Mouse (Mus musculus) effector memory CD4-positive, alpha-beta T cell, adult 7 months (primary cell): ENCODE measurements around the gene Mptx2. TPM values are rescaled to one million over a fixed set of nuclear protein-coding genes. Genes with fewer than 3 reads are reported as not detected.

Experiments
- polyA plus RNA-seq: library from polyadenylated mRNA; unstranded; fragments of 100-300 nt; shearing (Covaris generic); gene quantifications from one replicate; pipeline ENCODE4 v1.2.1, GENCODE M21; 2017

Gene Mptx2
- not detected for polyA plus RNA-seq

GRCm38 (mm10) chr1:173277677-173278076, at the start of gene Mptx2:
Gene Mptx2 (minus strand): TSS chr1:173277777.

GRCm38 (mm10) chr1:173265701-173266100, 11.9 kb downstream of the Mptx2 start, which contains the start of gene Olfr418:
Gene Olfr418 (plus strand): TSS chr1:173266001.

GRCm38 (mm10) chr1:173227081-173227480, 50.5 kb downstream of the Mptx2 start, which contains the start of gene Fcer1a:
Gene Fcer1a (minus strand): TSS chr1:173227214.

Other genes with a start within 250 kb of the Mptx2 start
- gene Olfr1408, start 140.4 kb downstream of the Mptx2 start, polyA plus RNA-seq: not detected
- gene Olfr1406, start 87.1 kb downstream of the Mptx2 start, polyA plus RNA-seq: 0.21 TPM
- not detected for gene Olfr218, start 80.0 kb downstream of the Mptx2 start, polyA plus RNA-seq
- gene Olfr1404, start 65.4 kb downstream of the Mptx2 start, polyA plus RNA-seq: not detected
- not detected for gene Fcer1a, start 50.6 kb downstream of the Mptx2 start, polyA plus RNA-seq
- not detected for gene Olfr418, start 11.8 kb downstream of the Mptx2 start, polyA plus RNA-seq
- gene Ackr1, start 56.0 kb upstream of the Mptx2 start, polyA plus RNA-seq: 2.0 TPM
- gene Aim2, start 73.1 kb upstream of the Mptx2 start, polyA plus RNA-seq: 50.3 TPM
- gene Cadm3, start 89.9 kb upstream of the Mptx2 start, polyA plus RNA-seq: 0.24 TPM
- 53.6 TPM for gene Ifi206, start 213.3 kb upstream of the Mptx2 start, polyA plus RNA-seq